Mouse (Mus musculus): ENCODE data around the gene Nedd4. TPM values are rescaled to one million over a fixed set of nuclear protein-coding genes. Genes with fewer than 3 reads are reported as not detected.

Nedd4 gene
- polyA plus RNA-seq, 1 experiment = 78.6 TPM

- Histone ChIP-seq H3K27ac (ENCODE audit: control insufficient read depth, insufficient read depth, low read depth, low read length, poor library complexity) (no peak overlapping the region), H3K4me3 (replicated peaks; ENCODE audit: control insufficient read depth, low read depth, low read length) (no peak overlapping the region), H3K4me1 (ENCODE audit: control insufficient read depth, insufficient read depth, low read length) (no peaks in the 10 kb centered on the region)
- TF ChIP-seq CTCF (IDR thresholded peaks at IDR 0.05; ENCODE audit: control insufficient read depth, insufficient read depth, low read length) (no peak), POLR2A (IDR thresholded peaks at IDR 0.05; ENCODE audit: borderline replicate concordance, control insufficient read depth, low read depth, low read length) (no peak)
- WGBS = 97% methylated on average over 2 of the region's 2 CpGs
These were observed 43.1 kb downstream of the Nedd4 start for GRCm38 (mm10) chr9:72705270-72705669.

- TF ChIP-seq POLR2A (IDR thresholded peaks at IDR 0.05; ENCODE audit: borderline replicate concordance, control insufficient read depth, low read depth, low read length) (no peak), CTCF (IDR thresholded peaks at IDR 0.05; ENCODE audit: control insufficient read depth, insufficient read depth, low read length) (no peak)
- Histone ChIP-seq H3K4me3 (replicated peaks; ENCODE audit: control insufficient read depth, low read depth, low read length) (no peak overlapping the region), H3K4me1 (ENCODE audit: control insufficient read depth, insufficient read depth, low read length) (no peaks in the 10 kb centered on the region), H3K27ac (ENCODE audit: control insufficient read depth, insufficient read depth, low read depth, low read length, poor library complexity) (no peak overlapping the region)
- WGBS = 84% methylated on average over 2 of the region's 2 CpGs
These were observed 45.9 kb downstream of the Nedd4 start for GRCm38 (mm10) chr9:72707999-72708398.

- H3K4me3 ChIP-seq (replicated peaks; ENCODE audit: control insufficient read depth, low read depth, low read length) = no peak overlapping the region
- TF ChIP-seq POLR2A (IDR thresholded peaks at IDR 0.05; ENCODE audit: borderline replicate concordance, control insufficient read depth, low read depth, low read length) (no peak), CTCF (IDR thresholded peaks at IDR 0.05; ENCODE audit: control insufficient read depth, insufficient read depth, low read length) (no peak)
- 90% methylated on average over 5 of the region's 5 CpGs for WGBS
- H3K4me1 ChIP-seq (ENCODE audit: control insufficient read depth, insufficient read depth, low read length) = no peaks in the 10 kb centered on the region
- H3K27ac ChIP-seq (ENCODE audit: control insufficient read depth, insufficient read depth, low read depth, low read length, poor library complexity) = no peak overlapping the region
These were observed 46.5 kb downstream of the Nedd4 start for GRCm38 (mm10) chr9:72708690-72709089.

- WGBS = 77% methylated on average over 5 of the region's 5 CpGs
- H3K27ac ChIP-seq (ENCODE audit: control insufficient read depth, insufficient read depth, low read depth, low read length, poor library complexity) = no peak overlapping the region
- TF ChIP-seq CTCF (IDR thresholded peaks at IDR 0.05; ENCODE audit: control insufficient read depth, insufficient read depth, low read length) (no peak), POLR2A (IDR thresholded peaks at IDR 0.05; ENCODE audit: borderline replicate concordance, control insufficient read depth, low read depth, low read length) (no peak)
- no peaks in the 10 kb centered on the region for H3K4me1 ChIP-seq (ENCODE audit: control insufficient read depth, insufficient read depth, low read length)
- H3K4me3 ChIP-seq (replicated peaks; ENCODE audit: control insufficient read depth, low read depth, low read length) = no peak overlapping the region
These were observed 47.9 kb downstream of the Nedd4 start for GRCm38 (mm10) chr9:72710060-72710459.

- Histone ChIP-seq H3K27ac (ENCODE audit: control insufficient read depth, insufficient read depth, low read depth, low read length, poor library complexity) (no peak overlapping the region), H3K4me3 (replicated peaks; ENCODE audit: control insufficient read depth, low read depth, low read length) (no peak overlapping the region), H3K4me1 (ENCODE audit: control insufficient read depth, insufficient read depth, low read length) (no peaks in the 10 kb centered on the region)
- no peak for TF ChIP-seq POLR2A (IDR thresholded peaks at IDR 0.05; ENCODE audit: borderline replicate concordance, control insufficient read depth, low read depth, low read length)
- TF ChIP-seq CTCF (IDR thresholded peaks at IDR 0.05; ENCODE audit: control insufficient read depth, insufficient read depth, low read length) = no peak
- 89% methylated on average over 4 of the region's 4 CpGs for WGBS
These were observed 52.8 kb downstream of the Nedd4 start for GRCm38 (mm10) chr9:72714945-72715344.

- no peak for TF ChIP-seq POLR2A (IDR thresholded peaks at IDR 0.05; ENCODE audit: borderline replicate concordance, control insufficient read depth, low read depth, low read length)
- TF ChIP-seq CTCF (IDR thresholded peaks at IDR 0.05; ENCODE audit: control insufficient read depth, insufficient read depth, low read length) = no peak
These were observed 54.1 kb downstream of the Nedd4 start for GRCm38 (mm10) chr9:72716200-72716599.

GRCm38 (mm10) chr9:72719143-72719542, 57.0 kb downstream of the Nedd4 start:
- TF ChIP-seq CTCF (IDR thresholded peaks at IDR 0.05; ENCODE audit: control insufficient read depth, insufficient read depth, low read length) (no peak), POLR2A (IDR thresholded peaks at IDR 0.05; ENCODE audit: borderline replicate concordance, control insufficient read depth, low read depth, low read length) (no peak)
- Histone ChIP-seq H3K27ac (ENCODE audit: control insufficient read depth, insufficient read depth, low read depth, low read length, poor library complexity) (no peak overlapping the region), H3K4me1 (ENCODE audit: control insufficient read depth, insufficient read depth, low read length) (no peaks in the 10 kb centered on the region), H3K4me3 (replicated peaks; ENCODE audit: control insufficient read depth, low read depth, low read length) (no peak overlapping the region)
- 81% methylated on average over 4 of the region's 4 CpGs for WGBS

More at GRCm38 (mm10) chr9:72716200-72716599, 54.1 kb downstream of the Nedd4 start:
- Histone ChIP-seq H3K27ac (ENCODE audit: control insufficient read depth, insufficient read depth, low read depth, low read length, poor library complexity) (no peak overlapping the region), H3K4me1 (ENCODE audit: control insufficient read depth, insufficient read depth, low read length) (no peaks in the 10 kb centered on the region), H3K4me3 (replicated peaks; ENCODE audit: control insufficient read depth, low read depth, low read length) (no peak overlapping the region)
- 88% methylated on average over 7 of the region's 7 CpGs for WGBS

- no peak for TF ChIP-seq POLR2A (IDR thresholded peaks at IDR 0.05; ENCODE audit: borderline replicate concordance, control insufficient read depth, low read depth, low read length)
- TF ChIP-seq CTCF (IDR thresholded peaks at IDR 0.05; ENCODE audit: control insufficient read depth, insufficient read depth, low read length) = no peak
- H3K27ac ChIP-seq (ENCODE audit: control insufficient read depth, insufficient read depth, low read depth, low read length, poor library complexity) = no peak overlapping the region
- 92% methylated on average over 14 of the region's 14 CpGs for WGBS
These were observed 59.1 kb downstream of the Nedd4 start for GRCm38 (mm10) chr9:72721221-72721620.

GRCm38 (mm10) chr9:72722622-72723021, 60.5 kb downstream of the Nedd4 start:
- no peaks in the 10 kb centered on the region for H3K4me1 ChIP-seq (ENCODE audit: control insufficient read depth, insufficient read depth, low read length)
- TF ChIP-seq CTCF (IDR thresholded peaks at IDR 0.05; ENCODE audit: control insufficient read depth, insufficient read depth, low read length) (no peak), POLR2A (IDR thresholded peaks at IDR 0.05; ENCODE audit: borderline replicate concordance, control insufficient read depth, low read depth, low read length) (no peak)
- 91% methylated on average over 3 of the region's 3 CpGs for WGBS
- H3K4me3 ChIP-seq (replicated peaks; ENCODE audit: control insufficient read depth, low read depth, low read length) = no peak overlapping the region
- H3K27ac ChIP-seq (ENCODE audit: control insufficient read depth, insufficient read depth, low read depth, low read length, poor library complexity) = no peak overlapping the region

More at GRCm38 (mm10) chr9:72721221-72721620, 59.1 kb downstream of the Nedd4 start:
- Histone ChIP-seq H3K4me3 (replicated peaks; ENCODE audit: control insufficient read depth, low read depth, low read length) (no peak overlapping the region), H3K4me1 (ENCODE audit: control insufficient read depth, insufficient read depth, low read length) (no peaks in the 10 kb centered on the region)

All from bone marrow, adult 2 months (tissue).